Mouse (Mus musculus) small intestine, adult 2 months (tissue): ENCODE measurements around the gene Phtf2.

Experiments used
- CTCF ChIP-seq: fragments of 200-500 bp; IDR thresholded peaks from 2 replicates; pipeline ENCODE4 v1.5.1; 2012; ENCODE audit warnings: low read depth, mild to moderate bottlenecking, control low read depth, inconsistent platforms, low read length, moderate library complexity, mixed read lengths; ENCODE audit not compliant: insufficient replicate concordance, insufficient read length; ENCODE audit errors: extremely low read depth
- POLR2A ChIP-seq: fragments of 200-500 bp; IDR thresholded peaks from 2 replicates; pipeline ENCODE4 v1.6.1; 2012; ENCODE audit warnings: low read depth, mild to moderate bottlenecking, control low read depth, inconsistent platforms, low read length, moderate library complexity

GRCm38 (mm10) chr5:20753096-20753495 is 128.8 kb downstream of the Phtf2 start:
- TF ChIP-seq POLR2A: no peak
- TF ChIP-seq CTCF: no peak
